Mouse (Mus musculus): Measurements from ENCODE around the gene Pnpo. TPM values are rescaled to one million over a fixed set of nuclear protein-coding genes. Genes with fewer than 3 reads are reported as not detected.

Gene Pnpo
- polyA plus RNA-seq, 1 experiment from 2014 or later, result 145 TPM

DNA sequence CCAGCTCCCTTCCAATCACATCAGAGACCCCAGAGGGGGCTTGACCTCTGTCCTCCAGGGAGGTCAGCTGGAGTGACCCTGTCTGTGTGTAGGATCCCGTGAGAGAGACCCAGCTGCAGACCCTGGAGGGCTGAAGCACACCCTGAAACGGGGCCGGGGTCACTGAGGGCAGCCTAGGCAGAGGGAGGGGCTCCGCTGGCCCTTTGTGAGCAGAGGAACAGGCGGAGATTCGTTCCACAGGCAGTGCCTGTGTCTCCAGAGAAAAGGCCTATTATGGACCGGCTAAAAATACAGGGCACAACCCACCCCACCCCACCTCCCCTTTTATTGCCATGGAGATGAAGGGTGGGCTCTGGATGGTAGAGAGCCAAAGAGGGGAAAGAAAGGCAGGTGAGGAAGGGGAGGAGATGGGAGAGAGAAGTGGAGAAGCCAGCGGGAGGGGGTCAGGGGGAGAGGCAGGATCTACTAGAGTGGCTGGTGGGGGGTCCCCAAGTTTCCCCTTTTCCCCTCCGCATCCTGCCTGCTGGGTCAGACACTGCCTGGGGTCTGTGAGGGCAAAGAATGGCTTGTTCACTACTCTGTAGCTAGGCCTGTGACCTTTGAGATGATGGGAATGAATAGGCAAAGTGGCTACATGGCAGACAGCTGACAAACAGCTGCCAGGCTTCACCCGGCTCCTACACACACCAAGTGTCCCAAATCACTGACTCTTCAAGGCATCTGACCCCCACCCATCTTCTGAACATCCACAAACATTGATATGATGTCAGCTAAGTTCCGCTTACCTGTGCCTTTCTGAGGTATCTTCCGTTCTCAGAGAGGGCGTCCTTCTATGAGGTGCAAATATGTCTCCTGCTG lies 44.1 kb downstream of the Pnpo start:
- Histone ChIP-seq H3K9me3 (ENCODE audit: control insufficient read depth) (no peaks in the 10 kb centered on the region), H3K36me3 (ENCODE audit: control insufficient read depth, insufficient read depth) (no peaks in the 10 kb centered on the region), H3K4me2 (replicated peaks; ENCODE audit: low read depth) (no peak overlapping the region), H3K4me1 (replicated peaks; ENCODE audit: control insufficient read depth, insufficient read depth, low read length) (no peaks in the 10 kb centered on the region), H3K4me3 (ENCODE audit: low read depth, low read length) (no peak overlapping the region), H3K27me3 (replicated peaks; ENCODE audit: control insufficient read depth, insufficient read depth, low read length) (no peaks in the 10 kb centered on the region), H3K27ac (ENCODE audit: low read depth, low read length) (no peak overlapping the region), H3K9ac (ENCODE audit: low read depth, low read length) (peak overlapping the region; percentile 3; the same call in 1 of the 2 replicates)
- 58% methylated on average over 13 of the region's 13 CpGs for WGBS
- no peak for TF ChIP-seq CTCF (IDR thresholded peaks at IDR 0.05; ENCODE audit: low read depth)
- no peak for ATAC-seq

DNA sequence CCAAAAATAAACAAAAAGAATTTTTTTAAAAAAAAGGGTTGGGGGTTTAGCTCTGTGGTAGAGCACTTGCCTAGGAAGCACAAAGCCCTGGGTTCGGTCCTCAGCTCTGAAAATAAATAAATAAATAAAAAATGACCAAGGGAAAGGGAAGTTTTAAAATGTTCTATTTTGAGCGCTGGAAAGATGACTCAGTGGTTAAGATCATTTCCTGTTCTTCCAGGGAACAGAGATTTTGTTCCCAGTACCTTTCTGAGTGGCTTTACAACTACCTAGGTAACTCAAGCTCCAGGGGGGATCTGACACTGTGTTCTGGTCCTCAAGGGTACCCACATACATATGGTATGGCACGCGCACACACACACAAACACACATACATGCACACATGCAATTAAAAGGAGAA lies 47.9 kb downstream of the Pnpo start:
- Histone ChIP-seq H3K4me1 (replicated peaks; ENCODE audit: control insufficient read depth, insufficient read depth, low read length) (no peaks in the 10 kb centered on the region), H3K4me2 (replicated peaks; ENCODE audit: low read depth) (no peak overlapping the region), H3K9ac (ENCODE audit: low read depth, low read length) (no peak overlapping the region), H3K4me3 (ENCODE audit: low read depth, low read length) (no peak overlapping the region), H3K9me3 (ENCODE audit: control insufficient read depth) (no peaks in the 10 kb centered on the region), H3K36me3 (ENCODE audit: control insufficient read depth, insufficient read depth) (no peaks in the 10 kb centered on the region), H3K27me3 (replicated peaks; ENCODE audit: control insufficient read depth, insufficient read depth, low read length) (no peaks in the 10 kb centered on the region), H3K27ac (ENCODE audit: low read depth, low read length) (no peak overlapping the region)
- TF ChIP-seq CTCF (IDR thresholded peaks at IDR 0.05; ENCODE audit: low read depth), result no peak
- no peak for ATAC-seq
- 69% methylated on average over 4 of the region's 4 CpGs for WGBS

DNA sequence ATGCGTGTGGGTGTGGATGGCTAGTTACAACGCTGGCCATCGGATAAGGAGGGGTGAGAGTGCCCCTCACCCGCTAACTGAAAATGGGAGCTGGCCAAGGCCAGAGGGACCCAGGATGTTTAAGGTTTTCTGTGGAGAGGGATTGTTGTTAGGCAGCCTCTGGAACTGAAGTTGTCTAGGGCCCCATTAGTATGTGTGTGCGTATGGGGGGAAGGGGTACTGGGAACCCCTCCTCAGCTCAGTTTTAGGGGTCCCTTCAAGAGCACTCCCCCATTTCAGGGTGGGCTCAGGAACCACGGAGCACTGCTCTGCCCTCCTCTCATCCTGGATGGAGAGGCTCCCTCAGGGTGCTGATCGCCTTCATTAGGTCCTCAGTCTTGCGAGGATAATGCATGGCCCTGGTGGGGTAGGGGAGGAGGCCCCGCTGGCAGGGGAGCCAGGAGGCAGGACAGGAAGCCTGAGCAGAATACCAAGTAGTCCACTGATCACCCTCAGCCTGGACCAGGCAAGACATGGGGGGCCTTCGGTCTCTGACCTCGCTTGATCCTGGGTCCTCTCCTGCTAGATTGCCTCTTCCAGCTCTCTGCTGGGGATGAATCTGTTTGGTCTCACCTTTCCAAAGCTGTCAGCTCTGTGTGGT lies 50.5 kb downstream of the Pnpo start:
- Histone ChIP-seq H3K4me3 (ENCODE audit: low read depth, low read length) (no peak overlapping the region), H3K9ac (ENCODE audit: low read depth, low read length) (no peak overlapping the region), H3K27me3 (replicated peaks; ENCODE audit: control insufficient read depth, insufficient read depth, low read length) (no peaks in the 10 kb centered on the region), H3K27ac (ENCODE audit: low read depth, low read length) (no peak overlapping the region), H3K4me1 (replicated peaks; ENCODE audit: control insufficient read depth, insufficient read depth, low read length) (no peaks in the 10 kb centered on the region), H3K4me2 (replicated peaks; ENCODE audit: low read depth) (no peak overlapping the region), H3K36me3 (ENCODE audit: control insufficient read depth, insufficient read depth) (no peaks in the 10 kb centered on the region), H3K9me3 (ENCODE audit: control insufficient read depth) (no peaks in the 10 kb centered on the region)
- no peak for ATAC-seq
- WGBS, result 62% methylated on average over 11 of the region's 11 CpGs
- no peak for TF ChIP-seq CTCF (IDR thresholded peaks at IDR 0.05; ENCODE audit: low read depth)

GRCm38 (mm10) chr11:96891784-96892527 lies 51.8 kb downstream of the Pnpo start:
- Histone ChIP-seq H3K9me3 (ENCODE audit: control insufficient read depth) (no peaks in the 10 kb centered on the region), H3K4me3 (ENCODE audit: low read depth, low read length) (no peak overlapping the region), H3K4me2 (replicated peaks; ENCODE audit: low read depth) (no peak overlapping the region), H3K36me3 (ENCODE audit: control insufficient read depth, insufficient read depth) (no peaks in the 10 kb centered on the region), H3K27me3 (replicated peaks; ENCODE audit: control insufficient read depth, insufficient read depth, low read length) (no peaks in the 10 kb centered on the region), H3K4me1 (replicated peaks; ENCODE audit: control insufficient read depth, insufficient read depth, low read length) (no peaks in the 10 kb centered on the region), H3K27ac (ENCODE audit: low read depth, low read length) (no peak overlapping the region), H3K9ac (ENCODE audit: low read depth, low read length) (no peak overlapping the region)
- no peak for ATAC-seq
- 43% methylated on average over 14 of the region's 14 CpGs for WGBS
- no peak for TF ChIP-seq CTCF (IDR thresholded peaks at IDR 0.05; ENCODE audit: low read depth)

Other genes with a start within 250 kb of the Pnpo start
- 12.0 and 15.0 TPM in 2 replicates for gene Snx11, start 166.4 kb downstream of the Pnpo start, polyA plus RNA-seq (2015; fragmentation: Nextera tagmentation; extraction: Ambion mirVana)
- gene Cbx1, start 154.9 kb downstream of the Pnpo start, polyA plus RNA-seq (2015; fragmentation: Nextera tagmentation; extraction: Ambion mirVana), result 39.3 and 41.6 TPM in 2 replicates
- gene Nfe2l1, start 114.0 kb downstream of the Pnpo start, polyA plus RNA-seq (2015; fragmentation: Nextera tagmentation; extraction: Ambion mirVana), result 31.6 and 35.0 TPM in 2 replicates
- gene Copz2, start 94.1 kb downstream of the Pnpo start, polyA plus RNA-seq (2015; fragmentation: Nextera tagmentation; extraction: Ambion mirVana), result 46.8 and 47.6 TPM in 2 replicates
- 64.1 and 68.9 TPM in 2 replicates for gene Cdk5rap3, start 27.5 kb downstream of the Pnpo start, polyA plus RNA-seq (2015; fragmentation: Nextera tagmentation; extraction: Ambion mirVana)
- gene Prr15l, start 15.9 kb downstream of the Pnpo start, polyA plus RNA-seq (2015; fragmentation: Nextera tagmentation; extraction: Ambion mirVana), result 138 and 141 TPM in 2 replicates
- 7.7 and 8.2 TPM in 2 replicates for gene Sp2, start 39.0 kb upstream of the Pnpo start, polyA plus RNA-seq (2015; fragmentation: Nextera tagmentation; extraction: Ambion mirVana)
- 0.04 TPM in 1 of 2 replicates, not detected in the other for gene Sp6, start 69.4 kb upstream of the Pnpo start, polyA plus RNA-seq (2015; fragmentation: Nextera tagmentation; extraction: Ambion mirVana)
- 24.1 and 24.5 TPM in 2 replicates for gene Scrn2, start 86.0 kb upstream of the Pnpo start, polyA plus RNA-seq (2015; fragmentation: Nextera tagmentation; extraction: Ambion mirVana)
- 0.17 and 0.18 TPM in 2 replicates for gene Lrrc46, start 97.4 kb upstream of the Pnpo start, polyA plus RNA-seq (2015; fragmentation: Nextera tagmentation; extraction: Ambion mirVana)
- 50.7 and 50.8 TPM in 2 replicates for gene Mrpl10, start 97.6 kb upstream of the Pnpo start, polyA plus RNA-seq (2015; fragmentation: Nextera tagmentation; extraction: Ambion mirVana)
- 10.6 and 12.0 TPM in 2 replicates for gene Osbpl7, start 106.6 kb upstream of the Pnpo start, polyA plus RNA-seq (2015; fragmentation: Nextera tagmentation; extraction: Ambion mirVana)
- gene Tbx21, start 171.3 kb upstream of the Pnpo start, polyA plus RNA-seq (2015; fragmentation: Nextera tagmentation; extraction: Ambion mirVana), result 0.09 and 0.13 TPM in 2 replicates
- 1.7 and 2.4 TPM in 2 replicates for gene Tbkbp1, start 207.5 kb upstream of the Pnpo start, polyA plus RNA-seq (2015; fragmentation: Nextera tagmentation; extraction: Ambion mirVana)
- gene Kpnb1, start 243.9 kb upstream of the Pnpo start, polyA plus RNA-seq (2015; fragmentation: Nextera tagmentation; extraction: Ambion mirVana), result 17.5 and 18.1 TPM in 2 replicates

Measured in intestine, postnatal 0 days (tissue).